Mouse (Mus musculus) left cerebral cortex, adult 6 months (tissue): Measurements from ENCODE around the gene Il1a. TPM values are rescaled to one million over a fixed set of nuclear protein-coding genes. Genes with fewer than 3 reads are reported as not detected.

Source experiments
- long read RNA-seq, 2 experiments: library from polyadenylated mRNA; unstranded; transcript quantifications; one replicate each; pipeline ENCODE4 v2.0.0; 2019 to 2020
- polyA plus RNA-seq: library from polyadenylated mRNA; unstranded; fragments of <200 nt; fragmentation: Nextera tagmentation; gene quantifications from 2 replicates; pipeline ENCODE4 v1.2.3, GENCODE M21; 2021

The Il1a gene
- 0.24 and 0.32 TPM in 2 replicates for polyA plus RNA-seq
- long read RNA-seq, experiment 1, partial matches to known transcripts: 0 of 1 reads
- long read RNA-seq, experiment 1, other reads (novel, unspliced or antisense): 0 of 1 reads
- long read RNA-seq, experiment 2, partial matches to known transcripts: 1 of 1 reads
- long read RNA-seq, experiment 2, other reads (novel, unspliced or antisense): 0 of 1 reads

GRCm38 (mm10) chr2:129309836-129310235 is at the start of gene Il1a:
Il1a (minus strand) TSS chr2:129309972.

GRCm38 (mm10) chr2:129296671-129297588 is 12.8 kb downstream of the Il1a start, which contains the start of gene Ckap2l:
Ckap2l (minus strand) TSS chr2:129297212.

Other genes with a start within 250 kb of the Il1a start
- gene Ttl, start 244.0 kb downstream of the Il1a start, polyA plus RNA-seq: 29.5 and 31.2 TPM in 2 replicates
- 3.3 TPM in 2 replicates for gene Polr1b, start 209.0 kb downstream of the Il1a start, polyA plus RNA-seq
- gene Chchd5, start 180.3 kb downstream of the Il1a start, polyA plus RNA-seq: 22.4 and 25.1 TPM in 2 replicates
- 18.7 and 24.3 TPM in 2 replicates for gene Slc20a1, start 111.2 kb downstream of the Il1a start, polyA plus RNA-seq
- 0.12 and 0.28 TPM in 2 replicates for gene Ckap2l, start 12.8 kb downstream of the Il1a start, polyA plus RNA-seq
- gene Il1b, start 61.2 kb upstream of the Il1a start, polyA plus RNA-seq: 0.53 and 1.1 TPM in 2 replicates
- not detected in 2 replicates for gene F830045P16Rik, start 226.6 kb upstream of the Il1a start, polyA plus RNA-seq